Mouse (Mus musculus) MEL (cell line): ENCODE measurements around the gene Lrrc52.

Source experiments
- BHLHE40 ChIP-seq: IDR thresholded peaks from 2 replicates; pipeline ENCODE4 v1.6.1; 2012; ENCODE audit warnings: low read depth, mild to moderate bottlenecking, inconsistent platforms, low read length, improper control_type of control experiment, borderline replicate concordance
- CHD2 ChIP-seq: IDR thresholded peaks from 2 replicates; pipeline ENCODE4 v1.6.1; 2011; ENCODE audit warnings: low read length, improper control_type of control experiment
- CTCF ChIP-seq, 3 experiments: IDR thresholded peaks in 2 of 3; conservative IDR thresholded peaks in 1 of 3; 2 replicates each; pipeline ENCODE4 v1.5.1; 2011 to 2012; ENCODE audit warnings: low read length in 3 of 3, low read depth in 2 of 3, mild to moderate bottlenecking in 2 of 3, improper control_type of control experiment in 1 of 3, inconsistent platforms in 1 of 3, mixed read lengths in 1 of 3, moderate library complexity in 1 of 3; ENCODE audit not compliant: control insufficient read depth in 1 of 3, insufficient read depth in 1 of 3, poor library complexity in 1 of 3, severe bottlenecking in 1 of 3
- NELFE ChIP-seq: IDR thresholded peaks from 2 replicates; pipeline ENCODE4 v1.6.1; 2011; ENCODE audit warnings: low read depth, low read length, improper control_type of control experiment
- POLR2A ChIP-seq, 2 experiments: IDR thresholded peaks; 2 replicates each; pipeline ENCODE4 v1.6.1; 2011 to 2012; ENCODE audit warnings: low read length in 2 of 2, mild to moderate bottlenecking in 2 of 2, control low read depth in 1 of 2, improper control_type of control experiment in 1 of 2, low read depth in 1 of 2, moderate library complexity in 1 of 2; ENCODE audit not compliant: control insufficient read depth in 1 of 2, insufficient read depth in 1 of 2, poor library complexity in 1 of 2
- TAL1 ChIP-seq: IDR thresholded peaks from 2 replicates; pipeline ENCODE4 v1.6.1; 2012; ENCODE audit warnings: mild to moderate bottlenecking, inconsistent platforms, low read length, moderate library complexity, mixed read lengths
- ZC3H11A ChIP-seq: IDR thresholded peaks from 2 replicates; pipeline ENCODE4 v1.6.1; 2012; ENCODE audit warnings: low read depth, mild to moderate bottlenecking, inconsistent platforms, low read length, improper control_type of control experiment

GRCm38 (mm10) chr1:167467916-167468315 is 1.3 kb upstream of the Lrrc52 start:
- TF ChIP-seq CTCF (IDR thresholded peaks at IDR 0.05 in 2 of 3, conservative IDR thresholded peaks at IDR 0.05 in 1 of 3; ENCODE audit: control insufficient read depth in 1 of 3, insufficient read depth in 1 of 3, low read depth in 2 of 3, low read length in 3 of 3, poor library complexity in 1 of 3, severe bottlenecking in 1 of 3) (no peak), POLR2A (IDR thresholded peaks at IDR 0.05; ENCODE audit: control insufficient read depth in 1 of 2, insufficient read depth in 1 of 2, low read depth in 1 of 2, low read length in 2 of 2, poor library complexity in 1 of 2) (no peak), CHD2 (no peak), ZC3H11A (no peak), NELFE (no peak), BHLHE40 (no peak), TAL1 (no peak)
